Mouse (Mus musculus) bone marrow macrophage, adult 2 months (primary cell): ENCODE measurements at regions not wholly inside any gene's neighbourhood (a gene's known extent, or its start where the extent isn't known, plus 50 kb on each side); places are given as distances from the start of the nearest gene placed in this dataset.

ENCODE experiments used
- H3K27ac ChIP-seq: 2 replicates; pipeline ENCODE4 v1.5.1; 2012; ENCODE audit warnings: low read depth, low read length; ENCODE audit not compliant: insufficient read depth
- H3K4me1 ChIP-seq: 2 replicates; pipeline ENCODE4 v1.6.1; 2012; ENCODE audit warnings: low read length; ENCODE audit not compliant: control insufficient read depth, insufficient read depth
- H3K4me3 ChIP-seq: 2 replicates; pipeline ENCODE4 v1.5.1; 2012; ENCODE audit warnings: mild to moderate bottlenecking, low read length, moderate library complexity; ENCODE audit not compliant: insufficient read depth
- CTCF ChIP-seq: IDR thresholded peaks from 2 replicates; pipeline ENCODE4 v1.5.1; 2012; ENCODE audit warnings: low read depth, mild to moderate bottlenecking, low read length, moderate library complexity
- POLR2A ChIP-seq: IDR thresholded peaks from 2 replicates; pipeline ENCODE4 v1.6.1; 2012; ENCODE audit warnings: mild to moderate bottlenecking, low read depth, low read length, borderline replicate concordance

- H3K4me1 ChIP-seq = no peaks in the 10 kb centered on the region
- TF ChIP-seq CTCF (no peak), POLR2A (no peak)
- no peak overlapping the region for H3K4me3 ChIP-seq
- no peak overlapping the region for H3K27ac ChIP-seq
Measured at GRCm38 (mm10) chr2:125015007-125015406, 52.9 kb upstream of the Slc24a5 start.

GRCm38 (mm10) chr2:125016946-125017345, 51.0 kb upstream of the Slc24a5 start:
- no peak overlapping the region for H3K4me3 ChIP-seq
- no peak for TF ChIP-seq POLR2A

More at GRCm38 (mm10) chr2:125016946-125017345, 51.0 kb upstream of the Slc24a5 start:
- Histone ChIP-seq H3K4me1 (no peaks in the 10 kb centered on the region), H3K27ac (no peak overlapping the region)
